Mouse (Mus musculus): ENCODE data around the gene Fkbp5. TPM values are rescaled to one million over a fixed set of nuclear protein-coding genes. Genes with fewer than 3 reads are reported as not detected.
A peak's percentile ranks its signal among the peaks of the same experiment; 100 is the strongest.

Gene Fkbp5
- polyA plus RNA-seq, 1 experiment from 2014 or later, result 4.3 TPM

DNA sequence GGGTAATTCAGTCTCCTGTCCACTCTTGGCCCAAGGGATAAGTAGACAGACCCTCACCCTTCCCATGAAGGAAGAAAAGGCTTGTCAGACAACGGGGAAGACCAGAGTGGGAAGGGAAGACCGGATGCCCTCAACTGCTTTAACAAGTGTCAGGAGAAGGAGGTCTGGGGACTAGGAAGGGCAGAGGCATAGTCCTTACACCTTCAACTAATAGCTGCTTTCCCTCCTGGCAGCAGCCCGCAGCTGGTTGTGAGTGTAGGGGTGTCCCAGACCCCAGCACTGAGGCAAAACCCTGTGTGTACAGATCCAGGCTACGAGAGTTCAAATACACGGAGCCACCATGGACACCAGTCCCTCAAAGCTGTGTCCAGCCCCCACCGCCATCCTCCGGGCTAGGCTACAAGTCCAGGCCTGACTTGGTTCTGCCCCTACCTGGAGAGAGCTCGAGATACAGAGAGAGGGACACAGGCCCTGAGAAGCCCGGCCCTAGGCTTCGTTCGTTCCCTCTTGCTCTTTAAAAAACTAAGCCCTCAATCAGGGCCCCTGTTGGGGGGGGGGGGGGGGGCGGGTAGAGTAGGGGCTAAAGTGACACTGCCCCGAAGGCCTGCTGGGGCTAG is 168.0 kb downstream of the Fkbp5 start:
- Histone ChIP-seq H3K4me2 (ENCODE audit: low read length) (peak overlapping the region; percentile 97), H3K36me3 (ENCODE audit: control insufficient read depth, insufficient read depth, low read length) (no peaks in the 10 kb centered on the region), H3K9me3 (ENCODE audit: control insufficient read depth, low read length) (no peaks in the 10 kb centered on the region), H3K27me3 (ENCODE audit: control insufficient read depth, insufficient read depth, low read length) (peaks cover 16% of the 10 kb centered on the region; the same call in 1 of the 2 replicates), H3K9ac (ENCODE audit: low read length) (peak overlapping the region; percentile 95), H3K4me1 (ENCODE audit: control insufficient read depth in 2 of 2, insufficient read depth in 2 of 2, low read length in 2 of 2) (peaks cover 34 to 47% of the 10 kb centered on the region in 2 experiments), H3K4me3 (ENCODE audit: control insufficient read depth in 1 of 2, insufficient read depth in 1 of 2, low read depth in 1 of 2, low read length in 2 of 2) (peak overlapping the region; percentile 80 to 88), H3K27ac (replicated peaks in 1 of 2; ENCODE audit: control insufficient read depth in 1 of 2, insufficient read depth in 1 of 2, low read depth in 2 of 2, low read length in 2 of 2) (peak overlapping the region; percentile 71 to 93)
- 18% methylated on average over 12 of the region's 13 CpGs for WGBS
- no peak for ATAC-seq (ENCODE audit: insufficient number of reproducible peaks, insufficient read depth, low FRiP score, low read depth)

Small RNA genes lying within 50 kb of the gene (microRNA-seq; reads per million reads assigned to microRNA genes)
- gene Gm25195, result not detected
- gene Mir6969, result not detected

Other genes starting within 250 kb of the Fkbp5 start
- gene Fance, start 204.0 kb downstream of the Fkbp5 start, polyA plus RNA-seq (2014; fragmentation: Nextera tagmentation; extraction: Ambion mirVana), result 17.8 and 19.5 TPM in 2 replicates
- 440 and 513 TPM in 2 replicates for gene Rpl10a, start 189.1 kb downstream of the Fkbp5 start, polyA plus RNA-seq (2014; fragmentation: Nextera tagmentation; extraction: Ambion mirVana)
- gene Tead3, start 166.7 kb downstream of the Fkbp5 start, polyA plus RNA-seq (2014; fragmentation: Nextera tagmentation; extraction: Ambion mirVana), result 5.4 and 7.2 TPM in 2 replicates
- 3.3 and 3.4 TPM in 2 replicates for gene Tulp1, start 152.3 kb downstream of the Fkbp5 start, polyA plus RNA-seq (2014; fragmentation: Nextera tagmentation; extraction: Ambion mirVana)
- gene Armc12, start 13.3 kb upstream of the Fkbp5 start, polyA plus RNA-seq (2014; fragmentation: Nextera tagmentation; extraction: Ambion mirVana), result not detected in 2 replicates
- gene Clpsl2, start 31.9 kb upstream of the Fkbp5 start, polyA plus RNA-seq (2014; fragmentation: Nextera tagmentation; extraction: Ambion mirVana), result not detected in 2 replicates
- 0.47 TPM in 1 of 2 replicates, not detected in the other for gene Clps, start 43.2 kb upstream of the Fkbp5 start, polyA plus RNA-seq (2014; fragmentation: Nextera tagmentation; extraction: Ambion mirVana)
- 0.26 and 0.45 TPM in 2 replicates for gene Lhfpl5, start 58.1 kb upstream of the Fkbp5 start, polyA plus RNA-seq (2014; fragmentation: Nextera tagmentation; extraction: Ambion mirVana)
- gene Srpk1, start 105.2 kb upstream of the Fkbp5 start, polyA plus RNA-seq (2014; fragmentation: Nextera tagmentation; extraction: Ambion mirVana), result 60.6 and 61.1 TPM in 2 replicates
- 0.34 and 0.51 TPM in 2 replicates for gene Slc26a8, start 172.7 kb upstream of the Fkbp5 start, polyA plus RNA-seq (2014; fragmentation: Nextera tagmentation; extraction: Ambion mirVana)
- 37.6 and 38.3 TPM in 2 replicates for gene Mapk14, start 173.8 kb upstream of the Fkbp5 start, polyA plus RNA-seq (2014; fragmentation: Nextera tagmentation; extraction: Ambion mirVana)
- 2.2 and 2.5 TPM in 2 replicates for gene AC170998.1, start 208.6 kb upstream of the Fkbp5 start, polyA plus RNA-seq (2014; fragmentation: Nextera tagmentation; extraction: Ambion mirVana)